Mouse (Mus musculus): ENCODE results near the gene Smg6.

Smg6 gene

GRCm38 (mm10) chr11:75212031-75212667 is 286.5 kb downstream of the Smg6 start:
- no peak for DNase-seq (ENCODE audit: low read depth, low spot score)

- DNase-seq (ENCODE audit: low read depth, low spot score), result no peak
Measured at GRCm38 (mm10) chr11:75212876-75213275, 287.3 kb downstream of the Smg6 start.

- peak; percentile 50 for DNase-seq (ENCODE audit: low read depth, low spot score)
Measured at GRCm38 (mm10) chr11:75213372-75214080, 287.9 kb downstream of the Smg6 start.
